Mouse (Mus musculus) kidney, embryonic 15.5 days (tissue): Measurements from ENCODE around the gene Olfr930. TPM values are rescaled to one million over a fixed set of nuclear protein-coding genes. Genes with fewer than 3 reads are reported as not detected.

Experiments used
- ATAC-seq: fragments of 200-750 bp; cut with Nextera tagmentation; replicated peaks from 2 replicates; pipeline ENCODE4 v1.8.0; 2017; ENCODE audit warnings: moderate TSS enrichment; ENCODE audit not compliant: low FRiP score
- H3K27ac ChIP-seq: fragments of 300-500 bp; sonication (generic); 2 replicates; pipeline ENCODE4 v1.5.1; 2015; ENCODE audit warnings: mild to moderate bottlenecking, inconsistent platforms
- H3K27me3 ChIP-seq: fragments of 300-500 bp; sonication (generic); 2 replicates; pipeline ENCODE4 v1.6.1; 2015; ENCODE audit warnings: inconsistent platforms
- H3K36me3 ChIP-seq: fragments of 300-500 bp; sonication (generic); 2 replicates; pipeline ENCODE4 v1.6.1; 2015; ENCODE audit warnings: inconsistent platforms
- H3K4me1 ChIP-seq: fragments of 300-500 bp; sonication (generic); 2 replicates; pipeline ENCODE4 v1.6.1; 2015; ENCODE audit warnings: inconsistent platforms
- H3K4me2 ChIP-seq: fragments of 300-500 bp; sonication (generic); 2 replicates; pipeline ENCODE4 v1.6.1; 2015; ENCODE audit warnings: moderate library complexity, mild to moderate bottlenecking, inconsistent platforms
- H3K4me3 ChIP-seq: fragments of 300-500 bp; sonication (generic); replicated peaks from 2 replicates; pipeline ENCODE4 v1.5.1; 2015; ENCODE audit warnings: mild to moderate bottlenecking, inconsistent platforms
- H3K9ac ChIP-seq: fragments of 300-500 bp; sonication (generic); 2 replicates; pipeline ENCODE4 v1.6.1; 2015; ENCODE audit warnings: mild to moderate bottlenecking, inconsistent platforms
- H3K9me3 ChIP-seq: fragments of 300-500 bp; sonication (generic); replicated peaks from 2 replicates; pipeline ENCODE4 v1.6.1; 2016; ENCODE audit warnings: inconsistent platforms
- WGBS: fragments of 180-500 bp; shearing (Covaris S2); methylation state at CpG from one replicate; pipeline ENCODE4 v1.1.7; 2015; ENCODE audit warnings: mixed read lengths; 5-methylcytosine and 5-hydroxymethylcytosine counted together
- polyA plus RNA-seq: library from polyadenylated mRNA; unstranded; fragments of >200 nt; fragmentation: Nextera tagmentation; extraction: Ambion mirVana; gene quantifications from 2 replicates; pipeline ENCODE4 v1.2.1, GENCODE M21; 2015

Olfr930 gene
- not detected in 2 replicates for polyA plus RNA-seq

- no peak within 1 kb of the TSS for H3K27ac ChIP-seq
- no peaks in the 10 kb centered on the region for H3K4me1 ChIP-seq
- H3K36me3 ChIP-seq, result no peaks in the 10 kb centered on the region
- H3K27me3 ChIP-seq, result no peaks in the 10 kb centered on the region
- ATAC-seq, result no peak
- no peak within 1 kb of the TSS for H3K9ac ChIP-seq
- H3K4me3 ChIP-seq, result no peak within 1 kb of the TSS
- no peaks in the 10 kb centered on the region for H3K9me3 ChIP-seq
- no peak within 1 kb of the TSS for H3K4me2 ChIP-seq
Observed at GRCm38 (mm10) chr9:38929509-38929908, at the start of gene Olfr930. Gene Olfr930 (plus strand): TSS chr9:38929809.

- Histone ChIP-seq H3K4me3 (peak overlapping the region; percentile 12; the same call in 1 of the 2 replicates), H3K4me2 (peak overlapping the region; percentile 32)
- 30% methylated on average over 7 of the region's 7 CpGs for WGBS
Observed at GRCm38 (mm10) chr9:38953401-38954123, 24.0 kb downstream of the Olfr930 start.

GRCm38 (mm10) chr9:38954124-38954416 is 24.5 kb downstream of the Olfr930 start:
- no peak overlapping the region for H3K4me2 ChIP-seq
- WGBS, result 78% methylated on average over 4 of the region's 4 CpGs
- no peak overlapping the region for H3K27ac ChIP-seq
- H3K4me1 ChIP-seq, result no peaks in the 10 kb centered on the region
- no peak overlapping the region for H3K9ac ChIP-seq
- peak overlapping the region; percentile 12; the same call in 1 of the 2 replicates for H3K4me3 ChIP-seq
- no peaks in the 10 kb centered on the region for H3K27me3 ChIP-seq
- H3K36me3 ChIP-seq, result no peaks in the 10 kb centered on the region
- no peak for ATAC-seq
- no peaks in the 10 kb centered on the region for H3K9me3 ChIP-seq

More at GRCm38 (mm10) chr9:38953401-38954123, 24.0 kb downstream of the Olfr930 start:
- no peaks in the 10 kb centered on the region for H3K27me3 ChIP-seq
- H3K9me3 ChIP-seq, result no peaks in the 10 kb centered on the region
- no peak for ATAC-seq
- no peak overlapping the region for H3K27ac ChIP-seq
- H3K36me3 ChIP-seq, result no peaks in the 10 kb centered on the region
- no peak overlapping the region for H3K9ac ChIP-seq
- H3K4me1 ChIP-seq, result no peaks in the 10 kb centered on the region

GRCm38 (mm10) chr9:38972013-38972412 is 42.4 kb downstream of the Olfr930 start, which contains the start of gene Olfr933:
Gene Olfr933 (plus strand): TSS chr9:38972313.
- H3K4me2 ChIP-seq, result no peak within 1 kb of the TSS
- H3K27me3 ChIP-seq, result no peaks in the 10 kb centered on the region
- ATAC-seq, result no peak
- H3K9ac ChIP-seq, result no peak within 1 kb of the TSS
- H3K27ac ChIP-seq, result no peak within 1 kb of the TSS
- no peaks in the 10 kb centered on the region for H3K4me1 ChIP-seq
- no peak within 1 kb of the TSS for H3K4me3 ChIP-seq
- H3K36me3 ChIP-seq, result no peaks in the 10 kb centered on the region
- 63% methylated on average over 4 of the region's 4 CpGs for WGBS
- no peaks in the 10 kb centered on the region for H3K9me3 ChIP-seq

Other genes with a start within 250 kb of the Olfr930 start
- not detected in 2 replicates for gene Olfr919, start 226.1 kb upstream of the Olfr930 start, polyA plus RNA-seq
- 17.2 and 21.2 TPM in 2 replicates for gene Vwa5a, start 211.5 kb upstream of the Olfr930 start, polyA plus RNA-seq
- 0.03 TPM in 1 of 2 replicates, not detected in the other for gene Olfr920, start 177.5 kb upstream of the Olfr930 start, polyA plus RNA-seq
- not detected in 2 replicates for gene Olfr921, start 156.7 kb upstream of the Olfr930 start, polyA plus RNA-seq
- gene Olfr922, start 115.2 kb upstream of the Olfr930 start, polyA plus RNA-seq, result not detected in 2 replicates
- not detected in 2 replicates for gene Olfr923, start 103.3 kb upstream of the Olfr930 start, polyA plus RNA-seq
- not detected in 2 replicates for gene Olfr924, start 85.4 kb upstream of the Olfr930 start, polyA plus RNA-seq
- not detected in 2 replicates for gene Olfr26, start 74.7 kb upstream of the Olfr930 start, polyA plus RNA-seq
- gene Olfr926, start 52.7 kb upstream of the Olfr930 start, polyA plus RNA-seq, result not detected in 2 replicates
- gene Olfr933, start 42.5 kb downstream of the Olfr930 start, polyA plus RNA-seq, result not detected in 2 replicates
- not detected in 2 replicates for gene Olfr934, start 58.5 kb downstream of the Olfr930 start, polyA plus RNA-seq
- not detected in 2 replicates for gene Olfr935, start 69.9 kb downstream of the Olfr930 start, polyA plus RNA-seq
- gene Olfr146, start 93.6 kb downstream of the Olfr930 start, polyA plus RNA-seq, result not detected in 2 replicates
- not detected in 2 replicates for gene Olfr937, start 135.1 kb downstream of the Olfr930 start, polyA plus RNA-seq
- not detected in 2 replicates for gene Olfr938, start 149.1 kb downstream of the Olfr930 start, polyA plus RNA-seq
- not detected in 2 replicates for gene Olfr27, start 198.3 kb downstream of the Olfr930 start, polyA plus RNA-seq
- not detected in 2 replicates for gene Olfr943, start 236.5 kb downstream of the Olfr930 start, polyA plus RNA-seq